8 mouse cellular contexts compared by ENCODE assay signal in genomic region chr17:28882316-28882715, GRCm38 (mm10). TPM values are rescaled to one million over a fixed set of nuclear protein-coding genes. Genes with fewer than 3 reads are reported as not detected.
DNase-seq lines count a peak whose midpoint lies in the region; ATAC-seq and TF ChIP-seq lines count a peak whose summit lies in the region.

No protein-coding gene starts in this region.

- H3K4me3 ChIP-seq in kidney, adult 2 months (ENCODE audit: insufficient read depth, low read depth, low read length): no peak overlapping the region
- no peak overlapping the region for H3K4me3 ChIP-seq in lung, embryonic 15.5 days
- peak overlapping the region; percentile 19 for H3K4me3 ChIP-seq in neural tube, embryonic 15.5 days (replicated peaks)

- peak; percentile 47 for DNase-seq in left cerebral cortex, adult 11 months (ENCODE audit: low spot score)
- DNase-seq in left cerebral cortex, adult 8-10 months (ENCODE audit: low spot score in 2 of 2): no peak
- peak; percentile 79 for DNase-seq in embryo, embryonic 10.5 days (ENCODE audit: low spot score)
- DNase-seq in kidney, adult 2 months: peak; percentile 65
- DNase-seq in thymus, postnatal 14 days: peak; percentile 86

- H3K27ac ChIP-seq in kidney, adult 2 months (ENCODE audit: insufficient read depth, low read depth, low read length): no peak overlapping the region
- H3K27ac ChIP-seq in lung, embryonic 15.5 days: no peak overlapping the region
- 0 out of 2 replicates have a peak overlapping the region, but pooled peaks have one; percentile 5 for H3K27ac ChIP-seq in neural tube, embryonic 15.5 days (replicated peaks)

- peak overlapping the region; percentile 9; the same call in 1 of the 2 replicates for H3K4me2 ChIP-seq in lung, embryonic 15.5 days
- peak overlapping the region; percentile 46 for H3K4me2 ChIP-seq in neural tube, embryonic 15.5 days

- no peaks in the 10 kb centered on the region for H3K36me3 ChIP-seq in kidney, adult 2 months (ENCODE audit: control insufficient read depth, insufficient read depth, low read length)
- H3K36me3 ChIP-seq in lung, embryonic 15.5 days: no peaks in the 10 kb centered on the region
- H3K36me3 ChIP-seq in neural tube, embryonic 15.5 days: no peaks in the 10 kb centered on the region

- WGBS in kidney, adult 2 months: 4% methylated on average over 12 of the region's 12 CpGs
- WGBS in lung, embryonic 15.5 days: 3% methylated on average over 12 of the region's 12 CpGs
- WGBS in neural tube, embryonic 15.5 days: 4% methylated on average over 12 of the region's 12 CpGs

- no peak for TF ChIP-seq CTCF in kidney, adult 2 months (conservative IDR thresholded peaks at IDR 0.05; ENCODE audit: insufficient read depth, insufficient read length, low read depth, low read length)

- no peaks in the 10 kb centered on the region for H3K4me1 ChIP-seq in kidney, adult 2 months (ENCODE audit: control insufficient read depth, insufficient read depth, low read length)
- peaks cover 13% of the 10 kb centered on the region for H3K4me1 ChIP-seq in lung, embryonic 15.5 days
- peaks cover 8% of the 10 kb centered on the region for H3K4me1 ChIP-seq in neural tube, embryonic 15.5 days

- TF ChIP-seq POLR2A in kidney, adult 2 months (IDR thresholded peaks at IDR 0.05; ENCODE audit: low read depth, low read length): no peak

- no peaks in the 10 kb centered on the region for H3K9me3 ChIP-seq in lung, embryonic 15.5 days
- no peaks in the 10 kb centered on the region for H3K9me3 ChIP-seq in neural tube, embryonic 15.5 days (replicated peaks)

- peak; percentile 75 for ATAC-seq in granulocyte monocyte progenitor cell, adult 5-6 weeks (replicated peaks; ENCODE audit: poor library complexity, severe bottlenecking)
- ATAC-seq in lung, embryonic 15.5 days (ENCODE audit: borderline replicate concordance, extremely low read depth, low FRiP score, low TSS enrichment): no peak
- ATAC-seq in neural tube, embryonic 15.5 days (ENCODE audit: low FRiP score): no peak

- H3K9ac ChIP-seq in lung, embryonic 15.5 days: no peak overlapping the region
- H3K9ac ChIP-seq in neural tube, embryonic 15.5 days (replicated peaks): no peak overlapping the region

- no peaks in the 10 kb centered on the region for H3K27me3 ChIP-seq in kidney, adult 2 months (replicated peaks; ENCODE audit: control insufficient read depth, insufficient read depth, low read length)
- H3K27me3 ChIP-seq in lung, embryonic 15.5 days: peaks cover 7% of the 10 kb centered on the region
- 0 out of 2 replicates have a peak, but pooled peaks cover 4% of the 10 kb centered on the region for H3K27me3 ChIP-seq in neural tube, embryonic 15.5 days (replicated peaks)

RNA-seq across cellular contexts. Expression of gene Pnpla1, which starts 24.1 kb away (rescaled TPM):
- total RNA-seq in left cerebral cortex, adult 8-10 months (2022): 1 to 10 TPM in 3 of 4 experiments, under 1 TPM in 1; 0.91 to 1.4 (median 1.1) TPM
- total RNA-seq in granulocyte monocyte progenitor cell, adult 5-6 weeks (2014; fragmentation: Nextera tagmentation): not detected in 2 replicates
- total RNA-seq in granulocyte monocyte progenitor cell, adult 5-6 weeks (2017): under 0.01 and 0.13 TPM in 2 replicates
- 0.04 TPM in 1 of 2 replicates, not detected in the other for polyA plus RNA-seq in kidney, adult 2 months (2012; rRNA removed)
- polyA plus RNA-seq in lung, embryonic 15.5 days (2015; fragmentation: Nextera tagmentation; extraction: Ambion mirVana): not detected in 2 replicates
- 0.06 and 0.15 TPM in 2 replicates for polyA plus RNA-seq in neural tube, embryonic 15.5 days (2015; fragmentation: Nextera tagmentation; extraction: Ambion mirVana)

RNA-seq across cellular contexts. Expression of gene 4930539E08Rik, which starts 32.8 kb away (rescaled TPM):
- 10 to 100 TPM; 10.5 to 12.1 (median 10.8) TPM for total RNA-seq in left cerebral cortex, adult 8-10 months (2022)
- 1.8 and 2.6 TPM in 2 replicates for total RNA-seq in granulocyte monocyte progenitor cell, adult 5-6 weeks (2014; fragmentation: Nextera tagmentation)
- 1.2 and 1.5 TPM in 2 replicates for total RNA-seq in granulocyte monocyte progenitor cell, adult 5-6 weeks (2017)
- polyA plus RNA-seq in kidney, adult 2 months (2012; rRNA removed): 0.34 and 0.57 TPM in 2 replicates
- 0.05 and 0.12 TPM in 2 replicates for polyA plus RNA-seq in lung, embryonic 15.5 days (2015; fragmentation: Nextera tagmentation; extraction: Ambion mirVana)
- 1.1 and 1.6 TPM in 2 replicates for polyA plus RNA-seq in neural tube, embryonic 15.5 days (2015; fragmentation: Nextera tagmentation; extraction: Ambion mirVana)

Comparison
In these comparisons a context has a peak if more than half of its experiments do, and no peak if none do; other contexts are left out.
1. DNase-seq: peak in left cerebral cortex, adult 11 months (single experiment), embryo, embryonic 10.5 days (single experiment), kidney, adult 2 months (single experiment) and thymus, postnatal 14 days (single experiment); none in left cerebral cortex, adult 8-10 months (0 of 2).